Mouse (Mus musculus): ENCODE measurements around the gene Zeb2. TPM values are rescaled to one million over a fixed set of nuclear protein-coding genes. Genes with fewer than 3 reads are reported as not detected.

Zeb2 gene
- polyA plus RNA-seq, 1 experiment, result 97.6 TPM

DNA sequence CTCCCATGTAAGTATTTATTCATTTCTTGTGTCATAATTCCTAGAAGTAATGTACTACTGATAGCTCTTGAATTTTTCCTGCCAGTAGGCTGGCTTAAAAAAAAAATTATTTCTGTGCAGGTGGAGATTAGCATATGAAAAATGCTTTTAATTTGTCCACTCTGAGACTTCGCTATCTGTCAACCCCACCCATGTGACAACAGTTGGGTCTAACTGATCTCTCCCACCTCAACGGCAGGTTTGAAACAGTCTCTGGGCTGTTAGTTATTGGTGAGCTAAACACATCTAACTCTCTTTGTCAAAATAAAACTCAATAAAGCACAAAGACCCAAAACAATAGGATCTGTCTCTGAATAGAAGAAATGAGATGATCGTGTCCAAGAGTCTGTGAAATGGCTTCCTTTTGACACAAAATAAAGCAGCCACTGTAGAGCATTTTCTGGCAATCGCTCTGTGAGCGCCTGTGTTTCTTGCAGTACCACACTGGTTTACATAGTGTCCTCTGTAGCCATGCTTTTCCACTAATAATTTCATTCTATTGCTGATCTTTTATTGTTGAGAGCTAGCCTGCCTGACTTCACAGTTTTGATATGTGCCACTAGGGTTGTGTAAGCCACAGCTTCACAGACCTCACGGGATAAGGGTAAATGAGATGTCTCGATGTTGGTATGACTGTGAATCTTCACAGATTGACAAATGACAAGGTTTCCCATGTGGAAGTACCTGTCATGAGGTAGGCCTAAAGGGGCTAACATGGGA is 48.2 kb downstream of the Zeb2 start:
- DNase-seq (ENCODE audit: extremely low spot score in 1 of 2, low spot score in 1 of 2), result no peak

DNA sequence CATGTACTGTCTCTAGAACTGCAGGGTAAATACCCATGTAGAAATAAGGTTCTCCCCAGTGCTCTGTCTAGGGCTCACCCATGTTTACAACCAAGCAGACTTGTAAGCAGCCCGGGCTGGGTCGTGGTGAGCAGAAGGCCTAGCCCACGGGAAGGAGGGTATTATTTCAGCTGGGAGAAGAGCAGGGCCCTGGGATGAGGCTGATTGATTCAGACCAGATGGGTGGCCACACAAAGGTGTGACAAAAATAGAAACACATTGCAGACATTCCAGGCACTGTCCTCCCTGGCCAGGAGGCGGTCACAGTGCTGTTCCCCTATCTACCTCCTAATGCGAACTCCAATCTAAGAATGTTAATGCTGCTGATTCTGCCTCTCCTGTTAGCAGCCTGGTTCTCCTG is 50.1 kb downstream of the Zeb2 start:
- DNase-seq (ENCODE audit: extremely low spot score in 1 of 2, low spot score in 1 of 2), result no peak

DNA sequence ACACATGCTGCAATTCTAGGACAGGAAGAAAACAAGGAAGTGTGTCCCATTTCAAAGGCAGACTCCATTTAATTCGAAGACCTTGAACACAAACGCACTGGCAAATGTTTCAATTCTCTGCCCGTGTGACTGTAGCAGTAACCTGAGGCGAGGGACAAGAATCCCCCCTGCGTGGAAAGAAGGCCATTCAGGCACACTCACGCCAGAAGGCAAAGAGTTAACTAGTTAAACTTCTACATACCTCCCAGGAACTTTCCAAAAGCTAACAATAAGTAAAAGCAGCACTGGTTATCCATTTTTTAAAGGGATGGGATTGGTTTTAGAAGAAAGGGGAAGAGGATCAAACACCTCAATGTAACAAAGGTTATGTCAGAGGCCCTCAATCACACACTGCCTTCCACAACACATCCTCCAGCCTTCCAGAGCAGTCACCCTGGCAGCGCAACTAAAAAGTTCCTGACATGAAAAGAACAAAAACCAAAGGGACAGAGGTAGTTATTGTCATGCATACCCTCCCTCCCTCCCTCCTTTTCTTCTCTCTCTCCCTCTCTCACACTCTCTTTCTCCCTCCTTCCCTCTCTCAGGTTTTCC is 53.8 kb downstream of the Zeb2 start:
- DNase-seq (ENCODE audit: extremely low spot score in 1 of 2, low spot score in 1 of 2), result no peak

DNA sequence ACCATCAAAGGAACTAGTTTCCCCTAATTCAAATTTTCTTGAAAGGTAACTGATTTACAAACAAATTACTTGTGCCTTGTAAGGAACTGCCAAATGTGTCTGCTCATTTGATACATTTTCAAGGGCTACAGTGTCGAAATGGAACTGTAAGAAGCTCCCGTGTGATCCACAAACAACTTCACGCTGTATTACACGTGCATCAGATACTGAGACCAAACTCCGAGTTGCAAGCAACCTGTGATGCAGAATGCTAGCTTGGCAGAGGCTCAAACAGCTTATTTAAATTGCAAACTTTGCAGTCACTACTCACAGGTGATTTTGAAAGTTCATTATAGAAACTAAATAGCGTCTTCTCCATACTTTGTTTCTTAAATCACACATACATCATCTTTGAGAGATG is 55.1 kb downstream of the Zeb2 start:
- no peak for DNase-seq (ENCODE audit: extremely low spot score in 1 of 2, low spot score in 1 of 2)

DNA sequence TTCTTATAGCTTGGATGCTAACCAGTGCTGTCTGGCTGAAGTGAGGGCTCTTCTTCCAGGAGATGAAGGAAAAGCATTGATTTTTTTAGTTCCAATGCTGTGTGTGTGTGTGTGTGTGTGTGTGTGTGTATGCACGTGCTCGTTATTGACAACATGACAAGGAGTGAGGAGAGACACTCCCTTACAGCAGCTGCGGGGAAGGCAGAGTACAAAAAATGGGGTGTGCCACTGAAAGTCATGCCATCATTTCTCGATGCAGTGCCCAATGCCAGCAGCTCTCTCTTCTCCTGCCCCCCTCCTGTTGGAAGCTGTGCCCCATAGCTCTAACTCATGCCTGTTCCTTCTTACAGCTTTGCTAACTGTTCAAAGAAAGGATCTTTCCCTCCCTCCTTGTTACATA is 56.4 kb downstream of the Zeb2 start:
- no peak for DNase-seq (ENCODE audit: extremely low spot score in 1 of 2, low spot score in 1 of 2)

DNA sequence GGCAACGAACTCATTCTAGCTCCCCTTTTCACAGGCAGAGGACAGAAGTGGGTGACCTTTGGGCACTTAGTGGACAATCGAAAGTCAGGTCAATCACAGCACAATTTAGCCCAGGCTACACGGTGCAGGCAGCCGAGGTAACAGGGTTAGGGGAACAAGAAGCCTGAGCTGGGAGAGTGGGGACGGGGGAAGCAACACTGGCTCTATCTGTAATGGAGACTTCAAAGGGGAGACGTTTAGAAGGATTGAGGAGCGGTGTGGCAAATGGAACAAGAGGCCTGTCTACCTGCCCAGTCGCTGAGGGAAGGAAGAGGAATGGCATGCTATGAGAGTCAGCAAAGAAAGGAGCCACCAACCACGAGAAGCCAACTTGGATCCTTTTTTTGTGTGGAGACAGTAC is 57.0 kb downstream of the Zeb2 start:
- DNase-seq (ENCODE audit: extremely low spot score in 1 of 2, low spot score in 1 of 2), result no peak

DNA sequence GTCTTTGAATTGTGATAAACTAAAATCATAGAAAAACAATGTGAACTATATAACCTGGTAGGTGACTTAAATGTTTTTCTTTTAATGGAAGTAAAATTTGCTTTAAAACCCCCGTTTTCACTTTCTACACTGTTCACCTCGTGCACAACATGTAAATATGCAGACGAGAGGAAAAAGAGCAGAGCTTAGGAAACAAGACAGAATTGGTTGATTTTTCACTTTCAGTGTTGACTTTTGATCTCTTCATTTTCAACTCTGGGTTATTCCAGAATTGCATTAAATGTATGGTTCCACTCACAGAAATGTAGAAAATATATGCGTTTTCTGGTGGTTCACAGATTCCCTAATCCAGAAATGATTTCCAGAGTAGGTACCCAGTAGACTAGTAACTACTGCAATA is 57.6 kb downstream of the Zeb2 start:
- no peak for DNase-seq (ENCODE audit: extremely low spot score in 1 of 2, low spot score in 1 of 2)

DNA sequence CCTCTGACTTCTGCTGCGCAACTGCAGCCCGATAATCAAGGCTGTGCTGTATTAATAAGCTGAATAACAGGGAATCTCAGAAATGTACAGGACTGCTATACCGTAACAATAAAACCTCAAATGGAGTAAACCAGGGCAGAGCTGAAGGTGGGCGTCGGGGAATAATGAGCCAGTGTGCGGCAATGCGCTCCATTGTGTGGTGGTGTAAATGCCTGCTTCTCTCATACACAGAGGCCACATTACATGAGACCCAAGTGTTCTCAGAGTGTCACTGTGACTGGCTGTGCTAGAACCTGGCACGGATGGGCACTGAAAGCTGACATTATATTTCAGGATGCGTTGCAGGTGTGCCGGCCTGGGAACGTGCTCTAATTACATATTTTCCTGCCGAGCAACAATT is 58.2 kb downstream of the Zeb2 start:
- no peak for DNase-seq (ENCODE audit: extremely low spot score in 1 of 2, low spot score in 1 of 2)

DNA sequence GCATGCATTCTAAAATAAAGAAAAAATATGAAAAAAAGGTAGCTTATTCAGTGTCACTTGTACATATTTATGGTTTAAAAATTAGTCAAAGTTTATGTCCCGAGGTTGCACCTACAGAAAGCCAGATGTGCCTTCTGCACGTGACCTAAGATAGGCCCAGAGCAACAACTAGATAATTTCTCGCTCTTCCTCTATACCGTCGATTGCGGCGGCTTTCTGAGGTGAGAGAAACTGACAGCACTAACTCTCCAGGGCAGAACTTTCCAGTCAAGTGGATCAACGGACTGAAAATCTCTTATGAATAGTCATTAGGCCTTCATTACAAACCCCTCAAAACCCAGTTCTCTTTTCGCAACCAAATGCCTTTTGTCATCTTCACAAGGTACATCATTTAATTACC is 59.0 kb downstream of the Zeb2 start:
- DNase-seq (ENCODE audit: extremely low spot score in 1 of 2, low spot score in 1 of 2), result no peak

DNA sequence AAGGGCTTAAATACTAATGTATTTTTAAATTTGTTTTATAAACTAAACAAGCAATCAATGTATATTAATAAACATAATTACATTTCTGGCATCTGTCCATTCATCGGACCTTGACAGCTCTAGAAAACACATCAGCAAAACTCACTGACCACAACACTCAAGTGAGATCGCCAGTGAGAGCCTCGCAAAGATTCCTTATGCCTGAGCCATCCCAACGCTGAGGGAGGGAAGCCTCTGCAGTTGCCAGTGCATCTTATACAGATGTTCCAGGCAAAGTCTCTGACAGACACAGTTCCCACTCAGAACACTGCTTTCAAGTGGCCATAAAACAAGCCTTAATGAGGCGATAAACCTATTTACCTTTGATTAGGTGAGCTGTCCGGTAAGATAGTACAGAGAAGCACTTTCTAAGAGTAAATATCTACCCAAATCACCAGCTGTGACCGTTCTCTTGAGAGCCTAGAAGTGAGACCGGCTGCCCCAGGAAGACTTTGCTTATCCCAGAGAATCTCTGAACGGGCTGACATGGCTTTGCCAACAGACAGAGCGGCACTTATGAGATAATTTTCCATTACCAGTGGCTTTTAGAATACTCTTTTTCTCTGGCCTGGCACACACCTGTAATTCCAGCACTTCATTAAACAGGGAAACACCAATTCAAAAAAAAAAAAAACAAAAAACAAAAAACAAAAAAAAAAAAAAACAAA is 60.2 kb downstream of the Zeb2 start:
- DNase-seq (ENCODE audit: extremely low spot score in 1 of 2, low spot score in 1 of 2), result no peak

DNA sequence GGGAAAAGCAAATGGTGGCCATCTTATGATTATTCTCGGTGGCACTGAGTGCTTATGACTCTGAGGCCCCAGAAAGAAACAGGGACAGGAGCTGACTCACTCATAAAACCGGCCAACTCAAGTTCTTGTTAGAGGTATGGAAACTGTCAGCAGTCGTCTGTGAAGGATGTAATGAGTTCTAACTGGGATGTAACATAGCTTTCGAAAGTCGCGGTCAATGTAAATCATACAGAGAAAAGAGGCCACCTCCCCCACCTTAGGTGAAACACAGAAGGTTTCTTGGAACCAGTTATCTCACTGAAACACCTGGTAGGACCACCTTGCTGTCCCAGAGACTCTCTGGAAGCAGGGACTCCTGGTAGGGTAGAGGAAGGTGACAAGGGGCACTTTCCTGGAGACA is 61.3 kb downstream of the Zeb2 start:
- no peak for DNase-seq (ENCODE audit: extremely low spot score in 1 of 2, low spot score in 1 of 2)

DNA sequence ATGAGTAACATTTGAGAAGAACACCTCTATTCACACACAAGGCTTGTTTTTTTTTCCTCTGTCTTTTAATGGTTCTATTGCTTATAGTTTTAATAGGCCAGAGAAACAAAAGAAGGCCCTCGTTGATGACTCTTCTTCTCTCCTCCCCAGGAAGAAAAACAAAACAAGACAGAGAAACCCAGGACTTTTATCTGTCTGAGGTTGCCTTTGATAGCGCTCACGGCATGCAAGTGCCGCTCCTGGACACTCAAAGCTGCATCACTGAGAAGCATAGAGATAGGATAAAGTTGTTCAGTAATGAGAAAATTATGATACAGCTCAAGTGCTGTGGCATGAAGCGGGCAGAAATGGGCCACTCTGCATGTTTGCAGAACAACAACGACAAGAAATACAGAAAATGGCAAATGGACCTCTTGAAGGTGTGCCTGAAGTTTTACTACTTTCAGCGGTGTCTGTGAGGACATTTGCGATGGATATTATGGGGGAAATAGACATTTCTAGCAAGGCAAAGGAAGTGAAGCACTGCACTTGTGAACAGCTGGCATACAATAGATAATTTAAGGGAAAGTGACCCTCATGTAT is 62.1 kb downstream of the Zeb2 start:
- no peak for DNase-seq (ENCODE audit: extremely low spot score in 1 of 2, low spot score in 1 of 2)

DNA sequence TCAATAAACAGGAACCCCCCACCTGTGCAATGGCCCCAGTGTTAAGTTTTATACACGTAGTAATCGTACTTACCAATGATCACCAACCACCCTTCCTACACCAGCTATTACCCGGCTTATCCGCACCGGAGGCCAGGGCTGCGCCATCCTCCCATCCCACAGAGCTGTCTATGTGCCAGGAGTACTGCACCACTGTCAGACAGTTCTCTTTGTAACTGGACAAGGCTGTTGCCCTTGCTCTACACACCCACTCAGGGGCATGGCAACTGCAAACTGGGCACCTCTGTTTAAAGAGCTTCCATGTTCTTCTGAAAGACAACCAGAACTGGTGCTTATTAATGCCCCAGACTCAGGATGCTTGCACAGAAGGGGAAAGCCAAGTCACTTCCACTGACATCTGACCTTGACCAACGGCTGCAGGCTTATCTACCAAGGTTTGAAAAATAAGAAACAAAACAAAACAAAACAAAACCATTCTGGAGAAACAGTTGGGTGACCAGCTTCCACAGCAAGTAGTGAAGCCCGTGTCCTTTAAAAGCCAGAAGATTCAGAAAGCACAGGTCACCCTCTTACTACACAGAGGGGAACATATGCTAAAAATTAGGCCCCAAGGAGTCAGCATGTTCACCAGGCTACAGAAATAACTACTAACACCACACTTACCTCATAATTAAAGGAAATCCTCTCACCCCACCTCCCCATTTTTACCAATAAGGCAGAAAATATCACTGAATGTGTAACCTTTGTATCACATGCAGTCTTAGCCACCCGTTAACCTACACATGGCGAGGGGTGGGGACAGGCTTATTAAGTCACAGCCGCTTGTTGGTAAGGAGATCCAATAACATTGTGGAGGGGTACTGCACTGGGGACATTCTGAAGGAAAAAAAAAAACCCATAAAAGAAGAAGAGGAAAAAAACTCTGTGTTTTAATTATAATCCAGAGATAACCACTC is 62.8 kb downstream of the Zeb2 start:
- no peak for DNase-seq (ENCODE audit: extremely low spot score in 1 of 2, low spot score in 1 of 2)

DNA sequence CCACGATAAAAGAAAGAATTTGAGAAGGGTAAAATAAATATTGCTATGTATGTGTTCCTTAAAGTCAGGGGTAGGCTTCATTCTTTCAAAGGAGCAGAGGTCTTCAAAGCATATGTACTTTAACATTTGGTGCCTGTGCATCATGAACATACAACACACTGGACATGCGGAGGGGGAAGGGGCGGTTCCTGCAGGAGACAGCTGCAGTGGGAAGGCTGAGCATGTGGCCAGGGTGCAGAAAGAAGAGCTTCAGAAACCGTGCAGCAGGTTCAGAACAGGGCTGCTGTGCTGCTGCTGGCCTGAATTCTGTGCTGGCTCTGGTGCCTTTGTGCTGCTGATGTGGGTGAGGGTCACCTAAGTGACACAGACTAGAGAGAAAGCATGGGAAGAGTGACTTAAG is 64.6 kb downstream of the Zeb2 start:
- no peak for DNase-seq (ENCODE audit: extremely low spot score in 1 of 2, low spot score in 1 of 2)

DNA sequence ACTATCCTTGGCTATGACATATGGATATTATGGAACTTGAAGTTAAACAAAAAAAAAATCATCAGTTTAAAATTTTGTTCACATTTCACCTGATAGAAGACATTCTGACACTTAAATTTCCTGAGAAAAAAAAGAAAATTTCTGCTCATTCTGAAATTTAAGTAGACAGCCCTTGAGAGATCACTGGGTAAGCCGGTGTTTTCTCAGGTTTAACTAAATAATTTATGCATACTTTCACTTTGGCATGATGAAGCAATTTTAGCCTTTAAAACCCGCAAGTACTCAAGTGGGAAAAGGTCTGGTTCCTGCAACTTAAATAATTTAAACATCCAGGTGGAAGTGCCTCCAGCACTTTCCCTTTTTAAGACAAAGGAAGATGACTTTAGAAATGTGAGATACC is 65.9 kb downstream of the Zeb2 start:
- DNase-seq (ENCODE audit: extremely low spot score in 1 of 2, low spot score in 1 of 2), result no peak

DNA sequence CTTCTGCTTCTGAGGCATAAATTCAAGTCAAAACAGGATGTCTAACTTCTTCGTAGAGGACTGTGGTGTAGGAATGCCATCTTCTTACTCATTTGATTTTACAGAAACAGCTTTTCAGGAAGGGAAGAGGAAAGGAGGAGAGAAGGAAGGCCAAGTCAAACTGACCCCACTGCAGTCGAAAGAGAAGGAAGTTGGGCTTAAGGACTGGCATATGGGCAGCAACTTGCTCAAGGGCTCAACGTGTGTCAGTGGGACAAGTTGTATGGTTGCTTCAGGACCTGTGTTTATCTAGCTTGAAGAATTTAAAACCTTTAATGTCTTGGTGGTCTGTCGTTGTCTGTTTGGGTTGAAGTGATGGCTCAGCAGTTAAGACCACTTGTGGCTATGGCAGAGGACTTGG is 67.3 kb downstream of the Zeb2 start:
- no peak for DNase-seq (ENCODE audit: extremely low spot score in 1 of 2, low spot score in 1 of 2)

DNA sequence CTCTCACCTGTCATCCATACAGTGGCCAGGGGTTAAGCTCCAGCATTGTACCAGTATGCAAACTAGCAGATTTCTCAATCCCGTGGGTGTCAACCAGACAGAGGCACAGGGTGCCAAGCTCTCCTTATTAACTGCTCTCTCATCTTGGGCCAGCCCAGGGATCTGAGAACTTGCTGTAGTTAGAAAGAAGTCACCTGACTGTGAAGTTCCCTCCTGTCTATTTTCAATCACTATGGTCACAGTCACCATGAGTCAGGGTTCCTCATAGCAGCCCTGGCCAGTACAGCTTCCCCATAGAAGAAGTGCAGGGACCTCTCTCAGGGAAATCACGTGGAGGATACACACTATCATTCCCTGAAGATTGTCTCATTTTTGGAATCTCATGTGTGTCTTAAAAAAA is 67.9 kb downstream of the Zeb2 start:
- DNase-seq (ENCODE audit: extremely low spot score in 1 of 2, low spot score in 1 of 2), result no peak

DNA sequence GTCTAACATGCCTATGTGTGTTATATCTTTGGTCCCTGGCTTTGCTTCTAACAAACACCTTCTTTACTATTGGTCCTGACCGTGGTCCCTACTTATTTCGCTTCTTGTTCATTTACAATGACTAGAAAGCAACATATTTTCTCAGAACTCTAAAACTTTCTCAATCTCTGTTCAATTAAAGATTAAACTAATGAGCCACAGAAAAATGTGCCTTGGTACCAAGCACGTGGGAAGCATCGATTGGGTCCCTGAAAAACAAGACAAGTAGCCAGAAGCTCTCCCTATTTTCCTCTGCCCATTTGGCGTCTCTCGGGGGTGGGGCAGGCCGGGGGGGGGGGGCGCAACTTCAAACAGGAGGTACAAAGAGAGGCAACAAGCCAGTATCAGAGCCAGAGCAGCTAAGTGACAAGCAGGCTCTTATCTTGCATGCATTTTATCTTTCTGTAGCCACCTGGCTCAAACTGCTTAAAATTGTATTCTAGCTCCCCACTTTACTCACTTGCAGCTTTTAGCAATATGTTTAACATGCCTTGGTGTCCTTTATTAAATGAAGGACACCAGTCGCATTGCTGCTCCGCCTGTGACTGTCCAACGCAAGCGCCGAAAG is 76.4 kb downstream of the Zeb2 start:
- DNase-seq (ENCODE audit: extremely low spot score in 1 of 2, low spot score in 1 of 2), result no peak

DNA sequence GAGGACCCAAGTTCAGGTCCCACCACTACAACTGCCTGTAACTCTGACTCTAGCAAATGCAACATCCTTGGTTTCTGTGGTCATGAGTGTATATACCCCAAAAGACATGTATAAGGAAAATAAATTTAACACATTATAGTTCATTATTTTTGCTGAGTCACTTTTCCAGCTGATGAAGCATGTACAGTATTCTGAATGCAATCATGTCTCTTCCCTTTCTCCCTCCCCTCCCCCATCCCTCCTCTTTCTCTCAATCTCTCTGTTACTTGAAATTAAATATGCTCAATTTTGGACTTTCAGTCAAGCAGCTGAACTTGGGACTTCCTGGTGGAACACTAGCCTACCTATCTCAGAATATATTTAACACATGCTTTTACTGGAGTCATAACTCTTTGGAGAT is 77.7 kb downstream of the Zeb2 start:
- no peak for DNase-seq (ENCODE audit: extremely low spot score in 1 of 2, low spot score in 1 of 2)

DNA sequence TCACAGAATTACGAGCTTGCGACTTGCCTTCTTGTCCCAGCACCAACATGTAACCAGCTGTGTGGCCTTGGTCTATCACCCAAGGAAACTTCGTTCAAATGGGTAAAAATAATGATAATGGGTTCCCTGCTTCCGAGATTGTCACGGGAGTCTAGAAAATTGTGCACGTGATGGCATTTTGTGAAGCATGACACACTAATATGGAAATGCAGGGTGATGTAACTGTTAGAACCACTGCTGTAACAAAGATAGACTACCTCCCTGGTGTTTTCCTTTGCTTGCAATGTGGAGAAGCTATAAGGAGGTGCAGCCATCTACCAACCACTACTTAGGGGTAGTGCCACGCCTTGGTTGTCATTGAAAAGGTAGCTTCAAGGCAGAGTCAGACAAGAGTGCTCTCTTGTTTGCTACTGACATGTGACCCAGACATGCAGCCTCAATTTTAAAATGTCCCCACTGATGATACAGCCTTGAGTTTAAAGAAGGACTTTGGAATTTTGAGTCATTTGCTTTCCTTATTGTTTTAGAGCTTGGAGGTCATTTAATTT is 89.0 kb downstream of the Zeb2 start:
- DNase-seq (ENCODE audit: extremely low spot score in 1 of 2, low spot score in 1 of 2), result no peak

All from frontal cortex, adult 2 months (tissue).